Mouse (Mus musculus) gastrocnemius, postnatal 14 days (tissue): ENCODE data around the gene Xcl1. TPM values are rescaled to one million over a fixed set of nuclear protein-coding genes. Genes with fewer than 3 reads are reported as not detected.
"Not testable (repeated sequence)": the region's sequence is repeated elsewhere in the genome, so short reads cannot be mapped to it uniquely, and the experiment has no call there.

Experiments
- DNase-seq: peaks from one replicate; pipeline ENCODE4 v3.0.0; 2021; ENCODE audit warnings: mixed read lengths
- intact Hi-C: fragments of 180-260 bp; cut with DNase I; formaldehyde crosslinking; loops from one replicate; pipeline ENCODE4 v1.15.1; 2025; ENCODE audit warnings: low total_unique reads
- long read RNA-seq, 2 experiments: library from polyadenylated mRNA; stranded (forward); transcript quantifications; one replicate each; pipeline ENCODE4 v2.0.0; 2021
- total RNA-seq, 2 experiments: library from RNA; stranded (reverse); gene quantifications; 2 replicates each; pipeline ENCODE4 v1.2.3; 2021

Gene Xcl1
- total RNA-seq = not detected
- long read RNA-seq, experiment 1 = 0 reads
- long read RNA-seq, experiment 2 = 0 reads

- no peak for DNase-seq
- intact Hi-C loops = no loop called here
Observed at GRCm38 (mm10) chr1:164935477-164936044, at the start of gene Xcl1. TSS of gene Xcl1 (minus strand) at chr1:164935527.

- intact Hi-C loops, DNase-seq: not testable (repeated sequence)
Observed at GRCm38 (mm10) chr1:164984681-164985080, 49.4 kb upstream of the Xcl1 start.

GRCm38 (mm10) chr1:164977351-164977750 is 42.0 kb upstream of the Xcl1 start:
- DNase-seq = no peak
- intact Hi-C loops = no loop called here

- no peak for DNase-seq
- intact Hi-C loops = no loop called here
Observed at GRCm38 (mm10) chr1:164975729-164976128, 40.4 kb upstream of the Xcl1 start.

GRCm38 (mm10) chr1:164975276-164975675 is 39.9 kb upstream of the Xcl1 start:
- intact Hi-C loops = no loop called here
- DNase-seq = no peak

- intact Hi-C loops = no loop called here
- DNase-seq = no peak
Observed at GRCm38 (mm10) chr1:164973790-164974189, 38.5 kb upstream of the Xcl1 start.

GRCm38 (mm10) chr1:164973341-164973740 is 38.0 kb upstream of the Xcl1 start:
- DNase-seq = no peak
- intact Hi-C loops = no loop called here

GRCm38 (mm10) chr1:164972744-164973143 is 37.4 kb upstream of the Xcl1 start:
- DNase-seq = no peak
- intact Hi-C loops = no loop called here

- intact Hi-C loops = no loop called here
- no peak for DNase-seq
Observed at GRCm38 (mm10) chr1:164966095-164966698, 30.9 kb upstream of the Xcl1 start.

GRCm38 (mm10) chr1:164960610-164961009 is 25.3 kb upstream of the Xcl1 start:
- intact Hi-C loops = no loop called here
- DNase-seq = no peak

- no peak for DNase-seq
- intact Hi-C loops = no loop called here
Observed at GRCm38 (mm10) chr1:164959787-164960385, 24.6 kb upstream of the Xcl1 start.

- intact Hi-C loops = no loop called here
- no peak for DNase-seq
Observed at GRCm38 (mm10) chr1:164959160-164959559, 23.8 kb upstream of the Xcl1 start.

- intact Hi-C loops = no loop called here
- no peak for DNase-seq
Observed at GRCm38 (mm10) chr1:164957974-164958373, 22.6 kb upstream of the Xcl1 start.

GRCm38 (mm10) chr1:164956725-164957399 is 21.5 kb upstream of the Xcl1 start:
- intact Hi-C loops = no loop called here
- DNase-seq = no peak

GRCm38 (mm10) chr1:164955452-164956196 is 20.3 kb upstream of the Xcl1 start:
- intact Hi-C loops = no loop called here

GRCm38 (mm10) chr1:164953574-164953973 is 18.2 kb upstream of the Xcl1 start:
- intact Hi-C loops = no loop called here
- DNase-seq = no peak

More at GRCm38 (mm10) chr1:164955452-164956196, 20.3 kb upstream of the Xcl1 start:
- no peak for DNase-seq

- DNase-seq = no peak
Observed at GRCm38 (mm10) chr1:164936060-164936459, 733 bp upstream of the Xcl1 start.

GRCm38 (mm10) chr1:164933441-164934188 is 1.7 kb downstream of the Xcl1 start:
- no peak for DNase-seq
- intact Hi-C loops = no loop called here

More at GRCm38 (mm10) chr1:164936060-164936459, 733 bp upstream of the Xcl1 start:
- intact Hi-C loops = no loop called here

GRCm38 (mm10) chr1:164931135-164931534 is 4.2 kb downstream of the Xcl1 start:
- no peak for DNase-seq
- intact Hi-C loops = no loop called here
